Mouse (Mus musculus) hindbrain, postnatal 0 days (tissue): ENCODE measurements around the gene Gngt2. TPM values are rescaled to one million over a fixed set of nuclear protein-coding genes. Genes with fewer than 3 reads are reported as not detected.

Experiments used
- ATAC-seq: fragments of 200-750 bp; cut with Nextera tagmentation; 2 replicates; pipeline ENCODE4 v1.8.0; 2017; ENCODE audit warnings: mild to moderate bottlenecking, moderate TSS enrichment, moderate library complexity
- DNase-seq: peaks from one replicate; pipeline ENCODE4 v3.0.0-alpha.2; 2015; ENCODE audit warnings: low spot score
- H3K27ac ChIP-seq: fragments of 300-500 bp; sonication (generic); 2 replicates; pipeline ENCODE4 v1.5.1; 2014; ENCODE audit warnings: mild to moderate bottlenecking
- H3K27me3 ChIP-seq: fragments of 300-500 bp; sonication (generic); 2 replicates; pipeline ENCODE4 v1.6.1; 2014; ENCODE audit warnings: low read length, mixed read lengths; ENCODE audit not compliant: insufficient read depth
- H3K36me3 ChIP-seq: fragments of 300-500 bp; sonication (generic); 2 replicates; pipeline ENCODE4 v1.6.1; 2014; ENCODE audit warnings: low read length, mixed read lengths; ENCODE audit not compliant: insufficient read depth
- H3K4me1 ChIP-seq: fragments of 300-500 bp; sonication (generic); 2 replicates; pipeline ENCODE4 v1.6.1; 2014; ENCODE audit warnings: antibody characterized with exemption, low read length, mixed read lengths; ENCODE audit not compliant: insufficient read depth
- H3K4me2 ChIP-seq: fragments of 300-500 bp; sonication (generic); 2 replicates; pipeline ENCODE4 v1.6.1; 2014; ENCODE audit warnings: low read depth, mild to moderate bottlenecking, low read length, moderate library complexity, mixed read lengths
- H3K4me3 ChIP-seq: fragments of 300-500 bp; sonication (generic); 2 replicates; pipeline ENCODE4 v1.5.1; 2014; ENCODE audit warnings: low read length
- H3K9ac ChIP-seq: fragments of 300-500 bp; sonication (generic); replicated peaks from 2 replicates; pipeline ENCODE4 v1.6.1; 2014; ENCODE audit warnings: mild to moderate bottlenecking, low read length, moderate library complexity, mixed read lengths
- H3K9me3 ChIP-seq: fragments of 300-500 bp; sonication (generic); 2 replicates; pipeline ENCODE4 v1.6.1; 2016; ENCODE audit warnings: low read length, mixed read lengths
- CTCF ChIP-seq: IDR thresholded peaks from 2 replicates; pipeline ENCODE4 v1.5.1; 2016; ENCODE audit warnings: antibody characterized with exemption, control low read depth, low read depth
- WGBS: fragments of 180-500 bp; shearing (Covaris S2); extraction: QIAGEN DNeasy Blood & Tissue Kit; methylation state at CpG from one replicate; pipeline ENCODE4 v1.1.7; 2014; 5-methylcytosine and 5-hydroxymethylcytosine counted together
- polyA plus RNA-seq: library from polyadenylated mRNA; unstranded; fragments of >200 nt; fragmentation: Nextera tagmentation; extraction: Ambion mirVana; gene quantifications from 2 replicates; pipeline ENCODE4 v1.2.1, GENCODE M21; 2015
- total RNA-seq: library from RNA; depleted of rRNA; stranded (reverse); fragments of >200 nt; gene quantifications from 2 replicates; pipeline ENCODE4 v1.2.3, GENCODE M21; 2014

Gene Gngt2
- total and polyA plus RNA-seq, 2 experiments from 2014 or later = 0.63 to 2.9 TPM

DNA sequence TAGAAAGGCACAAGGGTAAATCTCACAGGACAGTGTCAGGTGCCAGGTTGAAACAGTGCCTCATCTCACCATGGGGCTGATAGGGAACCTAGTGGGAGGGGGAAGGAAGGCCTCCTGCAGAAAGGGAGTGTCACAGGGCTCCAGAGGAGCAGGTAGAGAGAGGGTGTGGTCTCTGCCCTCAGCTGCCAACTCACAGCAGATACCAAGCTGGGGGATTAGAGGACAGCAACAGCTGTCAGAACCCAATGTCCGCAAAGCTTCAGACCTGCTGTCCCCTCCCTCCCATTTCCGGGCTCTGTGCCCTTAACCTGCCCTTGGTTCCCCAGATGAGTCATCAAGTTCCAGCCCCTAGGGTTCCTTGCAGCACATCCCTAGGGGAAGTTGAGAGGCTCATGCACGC, 31.5 kb upstream of the Gngt2 start:
- 48% methylated on average over 3 of the region's 3 CpGs for WGBS
- no peaks in the 10 kb centered on the region for H3K27me3 ChIP-seq
- no peak overlapping the region for H3K4me2 ChIP-seq
- H3K9me3 ChIP-seq = no peaks in the 10 kb centered on the region
- no peak overlapping the region for H3K4me3 ChIP-seq
- no peaks in the 10 kb centered on the region for H3K36me3 ChIP-seq
- TF ChIP-seq CTCF = no peak
- no peak overlapping the region for H3K9ac ChIP-seq
- H3K4me1 ChIP-seq = no peaks in the 10 kb centered on the region
- H3K27ac ChIP-seq = no peak overlapping the region
- no peak for ATAC-seq
- DNase-seq = no peak

DNA sequence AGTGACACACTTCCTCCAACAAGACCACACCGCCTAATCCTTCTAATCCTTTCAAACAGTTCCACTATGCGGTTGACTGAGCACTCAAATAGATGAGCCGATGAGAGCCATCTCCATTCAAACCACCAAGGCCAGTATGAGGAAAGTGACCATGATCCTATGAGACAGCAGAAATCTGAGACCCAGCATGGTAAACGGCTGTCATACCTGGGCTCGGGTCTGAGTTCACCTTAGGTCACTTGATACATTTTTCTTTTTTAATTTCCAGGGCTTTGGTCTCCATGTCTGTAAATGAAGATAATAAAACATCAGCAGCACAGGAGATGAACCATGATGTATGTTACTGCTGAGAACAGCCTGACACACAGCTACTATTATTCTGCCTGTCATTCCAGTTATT, 29.1 kb upstream of the Gngt2 start:
- Histone ChIP-seq H3K27ac (no peak overlapping the region), H3K36me3 (no peaks in the 10 kb centered on the region), H3K4me2 (no peak overlapping the region), H3K4me1 (no peaks in the 10 kb centered on the region), H3K4me3 (no peak overlapping the region), H3K27me3 (no peaks in the 10 kb centered on the region), H3K9me3 (no peaks in the 10 kb centered on the region), H3K9ac (no peak overlapping the region)
- no peak for DNase-seq
- 97% methylated on average over 5 of the region's 5 CpGs for WGBS
- no peak for ATAC-seq
- no peak for TF ChIP-seq CTCF

DNA sequence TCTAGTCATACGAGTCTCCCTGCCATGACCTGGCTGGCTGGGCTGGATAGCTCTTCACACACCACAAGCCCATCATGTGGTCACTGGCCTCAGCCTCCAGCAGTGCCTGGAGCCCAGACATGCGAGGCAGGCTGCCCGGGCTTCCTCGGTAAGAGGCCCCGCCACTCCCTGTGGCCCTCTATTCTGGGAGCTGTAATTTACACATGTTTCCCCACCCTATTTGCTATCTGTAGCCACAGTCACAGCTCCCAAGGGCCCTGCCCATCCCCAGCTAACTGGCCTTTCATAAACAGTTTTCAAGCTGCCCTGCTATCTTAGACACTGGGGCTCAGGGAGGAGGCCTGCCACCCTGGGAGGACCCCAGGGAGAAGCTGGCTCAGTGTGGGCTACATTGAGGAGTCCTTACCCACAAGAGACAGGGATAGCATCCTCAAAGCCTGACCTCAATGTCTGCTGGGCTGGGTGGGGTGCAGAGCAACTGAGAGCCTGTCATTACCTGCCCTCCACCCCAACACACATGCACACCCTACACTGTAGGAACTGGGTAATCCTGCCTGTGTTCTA, 28.5 kb upstream of the Gngt2 start:
- Histone ChIP-seq H3K4me2 (no peak overlapping the region), H3K9me3 (no peaks in the 10 kb centered on the region), H3K4me3 (no peak overlapping the region), H3K27me3 (no peaks in the 10 kb centered on the region), H3K27ac (no peak overlapping the region), H3K36me3 (no peaks in the 10 kb centered on the region), H3K9ac (no peak overlapping the region), H3K4me1 (no peaks in the 10 kb centered on the region)
- no peak for DNase-seq
- WGBS = 73% methylated on average over 5 of the region's 5 CpGs
- no peak for TF ChIP-seq CTCF
- no peak for ATAC-seq

DNA sequence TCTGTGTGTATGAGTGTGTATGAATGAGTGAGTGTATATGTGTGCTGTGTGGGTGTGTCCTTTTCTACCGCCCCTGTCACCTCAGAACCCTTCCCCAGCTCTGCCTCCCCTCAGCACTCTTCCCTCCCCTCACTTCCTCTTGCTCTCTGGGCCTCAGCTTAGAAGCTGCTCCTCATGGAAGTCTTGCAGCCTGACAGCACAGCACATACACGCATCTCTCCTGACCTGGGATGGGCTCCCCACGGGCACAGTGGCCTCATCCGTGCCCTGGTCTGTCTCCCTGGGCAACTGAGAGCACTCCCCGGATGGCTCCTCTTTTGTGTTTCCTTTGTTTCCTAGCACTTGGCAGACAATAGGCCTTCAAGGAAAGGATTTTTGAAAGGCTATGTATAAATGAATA, 27.4 kb upstream of the Gngt2 start:
- Histone ChIP-seq H3K4me1 (no peaks in the 10 kb centered on the region), H3K36me3 (no peaks in the 10 kb centered on the region), H3K9me3 (no peaks in the 10 kb centered on the region), H3K9ac (no peak overlapping the region), H3K4me3 (no peak overlapping the region), H3K27me3 (no peaks in the 10 kb centered on the region), H3K27ac (no peak overlapping the region), H3K4me2 (no peak overlapping the region)
- DNase-seq (no peak), ATAC-seq (no peak)
- 10% methylated on average over 5 of the region's 5 CpGs for WGBS
- no peak for TF ChIP-seq CTCF

DNA sequence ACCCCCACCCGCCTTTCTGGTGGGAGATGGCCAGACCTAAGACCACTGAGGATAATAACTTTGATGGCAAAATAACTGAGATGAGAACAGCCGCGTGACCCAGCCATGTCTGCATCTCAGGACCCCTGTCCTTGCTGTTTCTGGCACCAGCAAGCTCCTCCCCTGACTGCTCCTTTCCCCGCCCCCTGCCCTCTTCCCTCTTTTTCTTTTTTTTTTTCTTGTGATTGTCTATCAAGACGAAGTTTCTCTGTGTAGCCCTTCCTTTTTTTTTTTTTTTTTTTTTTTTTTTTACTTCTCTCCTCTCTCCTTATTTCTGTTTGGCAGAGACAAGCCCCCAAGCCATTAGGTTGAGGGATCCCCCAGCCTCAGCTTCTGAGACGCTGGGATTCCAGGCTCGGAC, 26.2 kb upstream of the Gngt2 start:
- H3K4me1 ChIP-seq = no peaks in the 10 kb centered on the region
- H3K9ac ChIP-seq = no peak overlapping the region
- no peak overlapping the region for H3K27ac ChIP-seq
- no peak overlapping the region for H3K4me3 ChIP-seq
- ATAC-seq (no peak), DNase-seq (no peak)
- TF ChIP-seq CTCF = no peak
- no peaks in the 10 kb centered on the region for H3K9me3 ChIP-seq
- no peaks in the 10 kb centered on the region for H3K36me3 ChIP-seq
- H3K4me2 ChIP-seq = no peak overlapping the region
- no peaks in the 10 kb centered on the region for H3K27me3 ChIP-seq
- WGBS = 62% methylated on average over 7 of the region's 7 CpGs

DNA sequence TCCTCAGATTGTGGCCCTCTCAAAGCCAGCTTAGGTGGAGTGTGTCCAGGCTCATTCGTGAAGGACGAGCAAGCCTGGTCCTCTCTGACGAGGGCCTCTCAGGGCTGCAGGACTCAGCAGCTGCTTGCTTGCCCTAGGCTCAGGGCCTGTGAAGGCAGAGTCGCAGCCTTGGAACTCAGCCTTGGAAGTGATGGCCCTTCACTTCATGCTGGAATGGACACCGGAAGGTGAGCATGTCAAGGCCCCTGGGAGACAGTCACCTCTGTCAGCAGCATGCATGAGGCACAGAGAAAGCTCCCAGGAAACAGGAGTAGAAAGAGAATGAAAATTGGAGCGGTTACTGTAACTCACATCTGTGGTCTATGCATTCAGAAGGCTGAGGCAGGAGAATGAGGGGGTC, 25.3 kb upstream of the Gngt2 start:
- no peak for TF ChIP-seq CTCF
- no peaks in the 10 kb centered on the region for H3K4me1 ChIP-seq
- DNase-seq (no peak), ATAC-seq (no peak)
- H3K36me3 ChIP-seq = no peaks in the 10 kb centered on the region
- WGBS = 79% methylated on average over 6 of the region's 6 CpGs
- no peak overlapping the region for H3K4me2 ChIP-seq
- H3K27me3 ChIP-seq = no peaks in the 10 kb centered on the region
- no peak overlapping the region for H3K27ac ChIP-seq
- no peaks in the 10 kb centered on the region for H3K9me3 ChIP-seq
- no peak overlapping the region for H3K9ac ChIP-seq
- H3K4me3 ChIP-seq = no peak overlapping the region

DNA sequence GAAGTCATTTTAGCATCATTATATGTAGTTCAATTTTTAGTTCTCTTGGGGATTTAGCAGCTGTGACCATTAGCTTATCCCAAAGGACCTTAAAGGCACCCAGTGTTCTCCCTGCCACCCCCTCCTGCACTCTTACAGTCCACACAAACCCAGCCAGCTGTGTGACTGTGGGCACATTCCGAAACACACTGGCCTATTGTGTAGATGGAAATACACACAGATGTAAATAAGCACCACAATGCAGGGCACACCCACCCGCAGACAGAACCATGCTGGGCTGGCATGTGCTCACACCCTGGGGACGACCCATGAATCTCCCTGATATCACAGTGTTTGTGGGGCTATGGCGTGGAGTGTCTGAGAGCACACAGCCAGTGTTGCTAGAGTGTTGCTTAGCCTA, 24.8 kb upstream of the Gngt2 start:
- Histone ChIP-seq H3K27ac (no peak overlapping the region), H3K9me3 (no peaks in the 10 kb centered on the region), H3K4me1 (no peaks in the 10 kb centered on the region), H3K4me3 (no peak overlapping the region), H3K9ac (no peak overlapping the region), H3K27me3 (no peaks in the 10 kb centered on the region), H3K4me2 (no peak overlapping the region), H3K36me3 (no peaks in the 10 kb centered on the region)
- no peak for ATAC-seq
- no peak for TF ChIP-seq CTCF
- no peak for DNase-seq
- 39% methylated on average over 4 of the region's 4 CpGs for WGBS
